Mouse (Mus musculus) spleen, adult 2 months (tissue): ENCODE data around the gene Gpr84. TPM values are rescaled to one million over a fixed set of nuclear protein-coding genes. Genes with fewer than 3 reads are reported as not detected.

Experiments used
- DNase-seq, 2 experiments: peaks; one replicate each; pipeline versions ENCODE4 v3.0.0 to v3.0.0-alpha.2; 2012 to 2021; ENCODE audit warnings: low spot score in 2 of 2, low read depth in 1 of 2
- H3K27ac ChIP-seq: fragments of 200-500 bp; 2 replicates; pipeline ENCODE4 v1.5.1; 2012; ENCODE audit warnings: low read length, inconsistent platforms; ENCODE audit not compliant: insufficient read depth
- H3K27me3 ChIP-seq: fragments of 200-500 bp; 2 replicates; pipeline ENCODE4 v1.6.1; 2012; ENCODE audit warnings: mild to moderate bottlenecking, moderate library complexity, low read length, inconsistent platforms; ENCODE audit not compliant: control insufficient read depth, insufficient read depth
- H3K36me3 ChIP-seq: fragments of 200-500 bp; 2 replicates; pipeline ENCODE4 v1.6.1; 2012; ENCODE audit warnings: mild to moderate bottlenecking, low read length, inconsistent platforms; ENCODE audit not compliant: control insufficient read depth, insufficient read depth
- H3K4me1 ChIP-seq: fragments of 200-500 bp; 2 replicates; pipeline ENCODE4 v1.6.1; 2011; ENCODE audit warnings: inconsistent platforms; ENCODE audit not compliant: control insufficient read depth, insufficient read depth, insufficient read length
- H3K4me3 ChIP-seq: fragments of 200-500 bp; 2 replicates; pipeline ENCODE4 v1.5.1; 2011; ENCODE audit warnings: mild to moderate bottlenecking, inconsistent platforms; ENCODE audit not compliant: insufficient read depth, insufficient read length; ENCODE audit errors: extremely low read depth
- CTCF ChIP-seq: fragments of 200-500 bp; IDR thresholded peaks from 2 replicates; pipeline ENCODE4 v1.5.1; 2011; ENCODE audit warnings: mild to moderate bottlenecking, inconsistent platforms; ENCODE audit not compliant: insufficient read depth, insufficient read length, insufficient replicate concordance; ENCODE audit errors: extremely low read depth
- POLR2A ChIP-seq: fragments of 200-500 bp; IDR thresholded peaks from 2 replicates; pipeline ENCODE4 v1.6.1; 2011; ENCODE audit warnings: low read depth, low read length, inconsistent platforms
- WGBS: fragments of 180-500 bp; shearing (Covaris S2); methylation state at CpG from one replicate; pipeline ENCODE4 v1.1.7; 2018; 5-methylcytosine and 5-hydroxymethylcytosine counted together
- polyA plus RNA-seq: library from polyadenylated mRNA; depleted of rRNA; stranded (reverse); fragments of >200 nt; gene quantifications from 2 replicates; pipeline ENCODE4 v1.2.3, GENCODE M21; 2012

Gpr84 gene
- polyA plus RNA-seq, 1 experiment, result 0.33 TPM

DNA sequence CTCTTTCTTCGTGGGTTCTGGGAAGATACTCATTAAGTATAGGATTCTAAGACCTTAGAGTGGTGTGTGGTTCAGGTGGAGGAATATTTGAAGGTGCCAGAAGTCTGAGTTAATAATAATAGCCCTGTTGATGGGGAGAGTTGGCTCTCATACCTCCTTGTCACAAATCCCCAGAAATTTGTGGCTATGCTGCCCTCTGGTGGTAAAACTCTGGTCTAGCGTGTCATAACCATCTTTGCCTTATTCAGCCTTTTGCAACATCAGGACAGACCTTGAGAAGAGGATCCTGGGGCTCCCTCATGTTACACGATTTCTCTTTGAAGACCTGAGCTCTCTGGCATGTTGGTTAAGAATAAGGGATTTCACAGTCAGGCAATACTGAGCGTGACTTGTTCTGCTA, 32.0 kb upstream of the Gpr84 start:
- TF ChIP-seq CTCF, result peak; percentile 51; the same call in 1 of the 2 replicates
- no peak for TF ChIP-seq POLR2A
- WGBS, result 34% methylated on average over 4 of the region's 4 CpGs
- H3K4me1 ChIP-seq, result peaks cover 5% of the 10 kb centered on the region; the same call in 1 of the 2 replicates
- no peak overlapping the region for H3K27ac ChIP-seq
- no peaks in the 10 kb centered on the region for H3K27me3 ChIP-seq
- DNase-seq, result peak; percentile 70 to 72
- H3K36me3 ChIP-seq, result no peaks in the 10 kb centered on the region
- H3K4me3 ChIP-seq, result no peak overlapping the region

DNA sequence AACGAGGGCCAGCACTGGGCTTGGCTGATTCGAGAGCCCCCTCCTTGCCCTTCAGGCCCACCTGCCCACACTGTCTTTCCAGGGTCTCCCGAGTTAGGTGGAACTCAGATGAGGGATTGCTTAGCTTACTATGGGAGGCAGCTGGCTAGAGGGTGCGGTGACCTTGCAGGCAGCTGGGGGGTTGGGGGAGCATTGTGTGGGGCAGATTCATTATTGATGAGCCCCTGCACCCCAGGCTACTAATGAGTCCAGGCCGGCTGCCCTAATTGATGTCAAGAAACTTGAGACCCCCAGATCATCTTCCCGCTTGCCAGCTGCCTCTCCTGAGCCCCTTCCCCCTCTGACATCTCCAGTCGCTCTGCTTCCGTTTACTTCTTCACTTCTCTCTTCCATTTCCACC, 31.1 kb upstream of the Gpr84 start:
- Histone ChIP-seq H3K4me3 (no peak overlapping the region), H3K36me3 (no peaks in the 10 kb centered on the region), H3K27ac (no peak overlapping the region), H3K27me3 (no peaks in the 10 kb centered on the region), H3K4me1 (peaks cover 5% of the 10 kb centered on the region; the same call in 1 of the 2 replicates)
- TF ChIP-seq POLR2A (no peak), CTCF (no peak)
- no peak for DNase-seq
- WGBS, result 87% methylated on average over 8 of the region's 8 CpGs

- Histone ChIP-seq H3K27ac (no peak overlapping the region), H3K27me3 (no peaks in the 10 kb centered on the region), H3K4me3 (no peak overlapping the region), H3K36me3 (no peaks in the 10 kb centered on the region), H3K4me1 (peaks cover 7% of the 10 kb centered on the region; the same call in 1 of the 2 replicates)
- WGBS, result 37% methylated on average over 4 of the region's 4 CpGs
- no peak for DNase-seq
- TF ChIP-seq CTCF (no peak), POLR2A (no peak)
Measured at GRCm38 (mm10) chr15:103340786-103341185, 30.4 kb upstream of the Gpr84 start.

DNA sequence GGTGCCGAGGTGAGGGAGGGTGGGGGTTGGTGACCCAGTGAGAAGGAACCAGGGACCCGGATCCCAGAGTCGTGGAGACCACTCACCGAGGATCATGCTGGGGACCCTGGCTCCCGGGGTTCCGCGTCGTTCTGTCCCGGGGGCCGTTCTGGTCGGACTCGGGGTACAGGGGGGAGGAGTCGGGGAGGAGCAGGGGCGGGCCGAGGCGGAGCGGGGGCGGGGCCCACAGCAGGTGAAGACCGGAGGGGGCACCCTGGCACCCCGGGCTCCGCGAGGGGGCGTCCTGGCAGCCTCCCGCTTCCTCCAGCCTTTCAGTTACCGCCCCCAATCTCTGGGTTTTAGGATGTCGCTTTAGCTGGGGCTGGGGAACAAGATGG, 29.5 kb upstream of the Gpr84 start, which contains the start of gene Zfp385a:
Zfp385a (minus strand) TSS at position 133 of the 377 bp plus-strand sequence.
- peaks cover 11% of the 10 kb centered on the region; the same call in 1 of the 2 replicates for H3K4me1 ChIP-seq
- no peaks in the 10 kb centered on the region for H3K36me3 ChIP-seq
- H3K27ac ChIP-seq, result no peak within 1 kb of the TSS
- H3K4me3 ChIP-seq, result peak within 1 kb of the TSS; percentile 71
- 2% methylated on average over 24 of the region's 26 CpGs for WGBS
- H3K27me3 ChIP-seq, result no peaks in the 10 kb centered on the region
- TF ChIP-seq CTCF (peak; percentile 8; the same call in 1 of the 2 replicates), POLR2A (no peak)
- DNase-seq, result peak; percentile 34 to 68

DNA sequence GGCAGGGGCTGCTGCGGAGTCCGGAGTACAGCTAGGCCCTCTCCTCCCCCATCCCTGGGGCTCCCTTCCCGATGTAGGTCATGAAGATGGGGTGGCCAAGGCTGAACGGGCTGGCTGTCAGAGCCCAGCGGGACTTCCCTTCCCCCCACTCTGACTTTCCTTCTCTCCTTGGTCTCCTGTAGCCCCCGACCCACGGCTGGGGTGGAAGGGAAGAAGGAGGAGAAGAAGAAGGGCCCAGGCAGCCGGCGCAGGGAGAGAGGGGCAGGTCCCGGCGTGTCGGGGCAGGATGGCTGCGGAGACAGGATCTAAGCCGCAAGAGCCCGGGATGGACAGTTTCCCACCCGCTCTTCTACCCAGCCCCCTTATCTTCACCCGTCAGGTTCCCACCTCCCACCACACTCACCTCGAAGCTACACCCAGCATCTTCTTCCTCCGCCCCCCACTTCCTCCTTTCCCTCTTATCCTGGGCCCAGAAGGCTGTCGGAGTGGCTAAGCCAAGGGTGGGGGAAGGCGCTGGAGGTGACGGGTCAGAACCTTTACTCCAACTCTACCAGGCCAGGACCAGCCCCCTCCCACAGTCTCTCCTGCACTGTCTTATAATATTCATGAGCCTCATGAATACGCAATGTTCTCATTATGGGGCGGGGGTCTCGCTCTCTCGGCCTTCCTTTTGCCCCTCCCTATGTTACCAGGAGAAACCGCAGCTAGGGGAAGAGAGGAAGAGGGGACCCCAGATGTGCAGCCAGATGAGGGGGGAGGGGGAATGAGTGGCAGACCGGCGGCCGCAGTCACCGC, 29.0 kb upstream of the Gpr84 start:
- H3K27ac ChIP-seq, result no peak overlapping the region
- no peaks in the 10 kb centered on the region for H3K36me3 ChIP-seq

GRCm38 (mm10) chr15:103338829-103339165, 28.4 kb upstream of the Gpr84 start:
- Histone ChIP-seq H3K27ac (no peak overlapping the region), H3K4me1 (peaks cover 20% of the 10 kb centered on the region; the same call in 1 of the 2 replicates), H3K36me3 (no peaks in the 10 kb centered on the region), H3K27me3 (no peaks in the 10 kb centered on the region), H3K4me3 (peak overlapping the region; percentile 71; the same call in 1 of the 2 replicates)
- WGBS, result 59% methylated on average over 4 of the region's 4 CpGs
- no peak for DNase-seq
- TF ChIP-seq CTCF (no peak), POLR2A (no peak)

More for the DNA sequence above, 29.0 kb upstream of the Gpr84 start:
- Histone ChIP-seq H3K4me1 (peaks cover 14% of the 10 kb centered on the region; the same call in 1 of the 2 replicates), H3K27me3 (no peaks in the 10 kb centered on the region), H3K4me3 (peak overlapping the region; percentile 71)
- WGBS, result 14% methylated on average over 31 of the region's 31 CpGs
- TF ChIP-seq CTCF (no peak), POLR2A (no peak)
- no peak for DNase-seq
